Mouse (Mus musculus): ENCODE data around the gene Enpep.

- TF ChIP-seq POLR2A (IDR thresholded peaks at IDR 0.05; ENCODE audit: borderline replicate concordance, control insufficient read depth, low read depth, low read length): no peak
- TF ChIP-seq CTCF (IDR thresholded peaks at IDR 0.05; ENCODE audit: control insufficient read depth, insufficient read depth, low read length): no peak
Observed at GRCm38 (mm10) chr3:129313671-129314415, 18.7 kb downstream of the Enpep start.
